Mouse (Mus musculus) A20 (cell line): ENCODE measurements around the gene Prrt3.

Experiments
- DNase-seq: peaks from one replicate; pipeline ENCODE4 v3.0.0-alpha.2; 2011; ENCODE audit warnings: low read depth, low spot score

Gene Prrt3

GRCm38 (mm10) chr6:113501388-113502084, at the start of gene Prrt3:
TSS of gene Prrt3 (minus strand) at chr6:113501931.
- DNase-seq, result no peak

- DNase-seq, result no peak
Measured at GRCm38 (mm10) chr6:113543906-113544481, 42.3 kb upstream of the Prrt3 start.

DNA sequence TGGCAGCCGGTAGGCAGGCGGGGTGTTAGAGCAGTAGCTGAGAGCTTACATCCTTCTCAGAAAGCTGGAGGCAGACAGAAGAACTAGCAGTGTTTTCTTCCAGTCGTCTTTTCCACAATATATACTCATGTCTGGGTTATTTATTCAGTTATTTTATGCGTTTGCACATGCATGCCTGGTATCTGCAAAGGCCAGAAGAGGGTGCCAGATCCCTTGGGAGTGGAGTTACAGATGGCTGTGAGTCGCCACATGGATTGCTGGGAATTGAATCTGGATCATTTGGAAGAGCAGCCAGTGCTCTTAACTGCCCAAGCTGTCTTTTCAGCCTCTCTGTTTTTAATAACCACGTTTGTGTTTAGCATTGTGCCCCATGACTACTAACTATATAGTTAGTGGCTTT, 39.9 kb upstream of the Prrt3 start:
- DNase-seq, result no peak

GRCm38 (mm10) chr6:113534886-113535285, 33.2 kb upstream of the Prrt3 start:
- no peak for DNase-seq

DNA sequence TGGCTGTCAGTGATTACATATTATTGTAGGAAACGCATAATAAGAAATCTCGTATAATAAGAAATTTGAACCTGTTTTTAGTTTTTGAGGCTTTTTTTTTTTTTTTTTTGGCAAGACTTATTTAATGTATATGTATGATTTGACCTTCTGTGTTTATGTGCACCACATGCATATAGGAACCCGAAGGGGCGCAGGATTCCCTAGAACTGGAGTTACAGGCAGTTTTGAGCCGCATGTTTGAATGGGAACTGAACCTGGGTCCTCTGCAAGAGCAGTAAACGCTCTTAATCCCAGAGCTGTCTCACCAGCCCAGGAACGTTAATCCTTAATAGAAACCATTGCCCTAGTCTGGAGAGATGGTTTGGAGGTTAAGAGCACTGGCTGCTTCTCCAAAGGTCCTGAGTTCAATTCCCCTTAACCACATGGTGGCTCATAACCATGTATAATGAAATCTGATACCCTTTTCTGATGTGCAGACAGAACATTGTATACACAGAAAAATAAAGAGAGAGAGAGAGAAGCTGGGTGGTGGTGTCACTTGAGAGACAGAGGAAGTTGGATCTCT, 30.2 kb upstream of the Prrt3 start:
- DNase-seq, result peak; percentile 30

- DNase-seq, result peak; percentile 91
Measured at GRCm38 (mm10) chr6:113530932-113531839, 29.5 kb upstream of the Prrt3 start, which contains the start of the genes Emc3 and Fancd2. TSS of gene Emc3 (minus strand) at chr6:113531652. TSS of gene Fancd2 (plus strand) at chr6:113531682.

- no peak for DNase-seq
Measured at GRCm38 (mm10) chr6:113523420-113523819, 21.7 kb upstream of the Prrt3 start.

GRCm38 (mm10) chr6:113522310-113522709, 20.6 kb upstream of the Prrt3 start:
- no peak for DNase-seq

DNA sequence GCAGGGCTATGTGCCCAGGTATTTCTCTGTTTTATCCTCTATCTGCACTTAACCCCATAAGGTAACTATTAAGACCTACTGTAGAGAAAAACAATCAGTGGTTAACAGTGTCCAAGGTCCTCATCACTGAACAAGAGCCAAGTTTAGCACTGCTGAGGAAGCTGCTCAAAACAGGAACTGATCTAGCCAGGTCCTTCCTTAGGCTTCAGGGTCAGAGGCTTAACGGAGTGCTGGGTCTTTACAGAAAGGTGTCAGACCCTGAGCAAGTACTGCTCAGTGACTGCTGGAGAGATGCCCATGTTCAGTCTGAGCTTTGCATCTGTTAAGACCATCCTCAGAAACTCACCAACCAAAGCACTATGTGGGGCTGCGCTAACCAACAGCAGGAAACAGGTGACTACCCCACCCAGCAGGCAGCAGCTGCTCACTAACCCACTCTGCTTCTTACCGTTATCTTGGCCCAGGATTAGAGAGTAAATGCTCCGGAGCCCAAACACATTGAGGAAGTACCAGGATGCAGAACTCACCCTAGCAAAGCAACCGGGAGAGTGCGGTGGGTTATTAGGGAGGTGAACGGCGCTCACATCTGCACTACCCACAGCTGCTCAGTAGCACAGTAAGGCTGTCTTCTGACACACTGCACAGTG, 15.8 kb upstream of the Prrt3 start:
- no peak for DNase-seq

DNA sequence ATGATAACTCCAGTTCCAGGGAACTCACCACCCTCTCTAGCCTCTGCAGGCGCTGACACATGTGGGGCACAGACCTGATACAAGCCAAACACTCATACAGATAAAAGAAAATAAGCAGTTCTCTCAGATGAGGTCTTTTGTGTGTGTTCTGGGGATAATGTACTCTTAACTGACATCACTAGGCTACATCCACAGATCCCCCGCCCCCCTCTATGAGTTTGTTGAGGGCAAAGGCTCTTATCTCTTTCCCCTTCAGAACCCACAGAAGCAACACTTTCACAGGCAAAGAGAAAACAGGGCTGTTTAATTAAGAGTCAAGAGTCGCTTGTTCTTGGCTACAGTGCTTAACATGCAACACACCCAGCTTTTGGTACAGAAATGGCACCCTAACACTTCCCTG, 12.9 kb upstream of the Prrt3 start:
- no peak for DNase-seq

- DNase-seq, result no peak
Measured at GRCm38 (mm10) chr6:113513944-113514343, 12.2 kb upstream of the Prrt3 start.

DNA sequence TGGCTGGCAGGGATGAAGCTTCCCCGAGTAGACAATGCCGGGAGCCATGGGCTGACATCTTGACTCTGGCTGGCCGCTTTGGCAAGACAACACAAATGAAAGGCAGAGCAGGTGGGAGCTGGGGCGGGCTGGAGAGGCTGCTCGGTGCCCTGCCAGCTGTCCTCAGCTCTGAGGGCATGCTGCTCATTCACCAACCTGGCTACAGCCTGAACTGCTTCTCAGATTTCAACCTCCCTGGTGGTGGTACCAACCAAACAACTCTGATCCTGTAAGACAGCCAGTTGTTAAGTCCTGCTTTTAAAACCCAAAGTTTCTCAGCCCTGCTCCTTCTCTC, 7.2 kb upstream of the Prrt3 start:
- no peak for DNase-seq

DNA sequence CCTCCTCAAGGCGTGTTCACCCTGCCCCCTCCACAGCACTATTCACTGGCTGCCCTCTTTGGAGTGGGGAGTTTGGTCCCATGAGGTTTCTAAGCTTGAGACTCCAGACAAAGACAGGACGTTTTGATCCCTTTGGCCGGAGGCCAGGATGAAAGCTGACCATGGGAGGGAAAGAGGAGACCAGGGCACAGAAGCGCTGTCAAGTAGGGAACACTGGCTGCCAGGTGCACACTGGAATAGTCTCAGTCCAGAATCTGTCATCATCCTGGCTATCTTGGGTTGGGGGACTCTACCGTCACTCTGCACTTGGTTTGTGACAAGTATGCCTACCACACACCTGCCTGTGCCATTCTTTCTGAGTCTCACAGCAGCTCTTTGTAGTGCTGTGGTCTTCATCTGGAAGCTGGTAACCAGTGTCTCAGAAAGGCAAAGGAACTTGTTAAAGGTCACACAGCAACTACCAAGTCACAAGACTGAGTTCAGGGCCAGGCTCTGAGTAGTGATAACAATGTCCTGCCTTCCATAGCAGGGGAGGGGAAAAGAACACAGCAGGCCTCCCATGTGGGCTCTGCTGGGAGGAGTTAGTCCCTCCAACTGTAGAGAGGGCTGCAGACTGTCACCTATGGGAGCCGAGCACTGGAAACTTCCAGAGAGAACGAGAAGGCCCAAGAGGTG, 6.7 kb upstream of the Prrt3 start:
- DNase-seq, result no peak

GRCm38 (mm10) chr6:113507130-113507529, 5.4 kb upstream of the Prrt3 start:
- DNase-seq, result no peak

DNA sequence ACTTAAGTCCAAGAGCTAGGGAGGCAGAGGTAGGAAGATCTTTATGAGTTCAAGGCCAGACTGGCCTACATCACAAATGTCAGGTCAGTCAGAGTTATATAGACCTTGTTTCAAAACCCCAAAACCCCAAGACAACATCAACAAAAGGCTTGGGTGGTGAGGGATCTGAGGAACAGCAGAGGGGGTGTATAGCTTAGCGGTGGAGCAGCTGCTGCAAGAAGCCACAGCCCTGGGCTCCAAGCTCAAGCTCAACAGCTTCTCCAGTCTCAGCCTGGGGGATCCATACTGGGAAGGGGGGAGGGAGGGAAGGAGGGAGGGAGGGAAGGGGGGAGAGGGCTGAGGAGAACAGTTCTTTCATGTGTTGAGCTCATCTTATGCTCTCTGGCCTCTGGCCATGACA, 4.0 kb upstream of the Prrt3 start:
- no peak for DNase-seq

DNA sequence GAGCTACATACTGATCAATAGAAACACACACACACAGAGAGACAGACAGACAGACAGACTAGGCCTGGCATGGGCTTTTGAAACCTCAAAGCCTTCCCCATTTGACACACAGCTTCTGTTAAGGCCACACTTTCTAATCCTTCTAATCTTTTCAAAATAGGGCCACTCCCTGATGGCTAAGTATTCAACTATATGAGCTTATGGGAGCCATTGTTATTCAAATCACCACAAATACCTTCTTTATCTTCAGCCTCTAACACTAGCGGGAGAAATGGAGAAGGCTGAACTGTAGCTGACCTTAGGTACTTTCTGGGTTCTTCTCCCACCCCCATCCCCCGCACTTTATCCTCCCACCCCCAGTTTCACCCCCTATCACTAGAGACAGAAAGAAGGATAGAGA, 1.1 kb upstream of the Prrt3 start:
- no peak for DNase-seq

GRCm38 (mm10) chr6:113499346-113499745, 2.4 kb downstream of the Prrt3 start:
- DNase-seq, result peak; percentile 75

DNA sequence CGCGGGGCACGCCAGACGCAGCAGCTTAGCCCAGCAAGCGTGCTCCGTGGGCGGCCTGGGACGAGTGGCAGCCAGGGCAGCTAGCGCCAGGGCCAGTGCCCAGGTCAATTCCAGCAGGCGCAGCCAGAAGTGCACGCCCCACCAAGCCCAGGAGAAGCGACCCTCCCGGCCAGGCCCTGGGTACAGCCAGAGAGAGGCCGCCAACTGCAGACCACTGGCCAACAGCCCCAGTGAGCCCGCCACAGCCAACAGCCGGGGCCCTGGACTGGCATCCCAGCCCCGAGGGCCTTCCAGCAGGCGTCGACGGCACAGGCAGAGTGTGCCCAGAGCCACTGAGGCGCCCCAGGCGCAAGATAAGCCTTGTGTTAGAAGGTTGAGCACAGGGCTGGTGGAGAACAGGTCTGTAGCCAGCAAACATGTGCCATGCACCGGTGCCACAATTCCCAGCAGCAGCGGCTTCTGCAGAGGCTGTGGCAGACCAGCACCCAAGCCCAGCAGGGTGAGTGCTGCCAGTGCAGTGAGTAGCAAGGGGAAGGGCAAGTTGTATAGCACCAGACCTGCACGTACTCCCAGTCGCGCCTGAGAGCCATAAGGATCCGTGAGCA, 6.6 kb downstream of the Prrt3 start:
- DNase-seq, result no peak

DNA sequence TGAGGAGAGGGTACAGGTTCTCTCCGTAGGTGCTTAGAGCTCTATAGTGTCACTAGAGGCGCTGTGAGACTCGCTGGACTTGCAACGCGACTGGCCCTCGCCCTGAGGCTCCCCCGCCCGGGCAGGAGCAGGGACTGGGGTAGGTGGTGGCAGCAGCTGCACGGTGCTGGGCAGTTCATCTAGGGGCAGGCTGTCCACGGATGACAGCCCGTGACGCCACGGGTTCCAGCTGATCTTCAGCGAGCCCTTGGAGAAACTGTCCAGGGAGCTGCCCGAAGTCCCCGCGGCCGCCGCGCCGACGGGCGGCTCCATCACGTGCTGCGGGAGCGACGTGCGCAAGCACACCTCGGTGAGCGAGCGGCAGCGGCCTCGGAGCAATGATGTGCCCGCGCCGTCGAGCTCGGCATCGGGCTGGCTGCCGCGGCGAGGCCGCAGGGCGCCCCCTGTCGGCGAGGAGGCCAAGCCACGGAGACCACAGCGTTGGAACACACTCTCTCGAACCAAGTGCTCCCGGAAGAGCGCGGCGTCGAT, 7.4 kb downstream of the Prrt3 start:
- DNase-seq, result peak; percentile 81

- no peak for DNase-seq
Measured at GRCm38 (mm10) chr6:113492101-113492864, 9.4 kb downstream of the Prrt3 start.
